8 mouse cellular contexts compared by ENCODE assay signal in the genomic region with DNA sequence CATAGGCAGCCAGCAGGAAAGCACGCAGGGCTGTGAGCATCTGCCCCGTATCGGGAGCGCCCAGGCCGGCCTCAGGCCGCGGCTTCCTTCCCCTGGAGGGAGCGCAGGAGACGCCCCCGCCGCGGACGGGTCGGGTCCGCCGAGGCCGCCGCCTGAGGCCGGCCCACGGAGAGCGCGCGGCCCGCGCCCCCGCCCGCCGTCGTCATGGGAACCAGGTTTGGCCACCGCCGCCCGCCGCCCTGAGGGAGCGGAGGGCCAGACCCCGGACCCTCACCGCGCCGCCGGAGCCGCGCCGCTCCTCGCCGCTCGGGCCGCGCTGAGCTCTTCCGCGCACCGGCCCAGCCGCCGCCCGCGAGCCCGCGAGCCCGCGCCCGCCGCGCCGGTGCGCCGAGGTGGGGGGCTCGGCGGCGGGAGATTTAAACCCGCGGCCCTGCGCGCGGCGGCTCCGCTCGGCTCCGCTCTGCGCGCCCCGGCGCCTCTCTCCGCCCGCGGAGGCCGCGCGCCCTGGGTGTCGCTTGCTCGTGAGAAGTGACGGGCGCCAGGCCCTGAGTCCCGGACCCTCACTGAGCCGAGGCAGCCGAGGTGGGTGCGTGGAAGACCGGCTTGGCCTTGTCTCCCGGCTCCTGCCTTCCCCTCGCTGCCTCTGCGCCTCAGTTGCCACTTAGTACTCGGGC. TPM values are rescaled to one million over a fixed set of nuclear protein-coding genes. Genes with fewer than 3 reads are reported as not detected.
DNase-seq lines count a peak whose midpoint lies in the region; ATAC-seq lines count a peak whose summit lies in the region.

A gene (minus strand): TSS at position 389 of the 674 bp plus-strand sequence.

- 4% methylated on average over 90 of the region's 99 CpGs for WGBS in forebrain, embryonic 10.5 days
- under 1% methylated on average over 84 of the region's 99 CpGs for WGBS in heart, embryonic 15.5 days
- under 1% methylated on average over 89 of the region's 99 CpGs for WGBS in liver, embryonic 15.5 days (ENCODE audit: insufficient replicate concordance)
- WGBS in neural tube, embryonic 12.5 days: under 1% methylated on average over 98 of the region's 99 CpGs

- peak; percentile 66 for ATAC-seq in heart, embryonic 15.5 days (replicated peaks; ENCODE audit: insufficient number of reproducible peaks, insufficient read depth, low FRiP score, low read depth)
- peak; percentile 54 for ATAC-seq in liver, embryonic 15.5 days (ENCODE audit: insufficient read depth)
- ATAC-seq in neural tube, embryonic 12.5 days (ENCODE audit: low FRiP score, low read depth): peak; percentile 92

- H3K4me2 ChIP-seq in heart, embryonic 15.5 days: peak within 1 kb of the TSS; percentile 91
- H3K4me2 ChIP-seq in liver, embryonic 15.5 days: peak within 1 kb of the TSS; percentile 82
- peak within 1 kb of the TSS; percentile 86 for H3K4me2 ChIP-seq in neural tube, embryonic 12.5 days (replicated peaks)

- peaks cover 34% of the 10 kb centered on the region for H3K27me3 ChIP-seq in forebrain, embryonic 10.5 days (ENCODE audit: poor library complexity, severe bottlenecking)
- H3K27me3 ChIP-seq in heart, embryonic 15.5 days: peaks cover 14% of the 10 kb centered on the region
- H3K27me3 ChIP-seq in liver, embryonic 15.5 days: peaks cover 40% of the 10 kb centered on the region
- peaks cover 11% of the 10 kb centered on the region for H3K27me3 ChIP-seq in neural tube, embryonic 12.5 days (replicated peaks)

- DNase-seq in CD8-positive naive resting alpha-beta T cell, adult 2 months (ENCODE audit: low read depth in 2 of 2, low spot score in 2 of 2): peak; percentile 29 to 32
- DNase-seq in brain, adult 2 months (ENCODE audit: low read depth, low spot score): peak; percentile 61
- peak; percentile 58 for DNase-seq in forebrain, embryonic 10.5 days (ENCODE audit: extremely low spot score, low spot score)
- DNase-seq in kidney, postnatal 10 days: peak; percentile 82
- peak; percentile 37 to 45 for DNase-seq in thymus, adult 18-20 months

- no peaks in the 10 kb centered on the region for H3K36me3 ChIP-seq in forebrain, embryonic 10.5 days (replicated peaks)
- H3K36me3 ChIP-seq in heart, embryonic 15.5 days: no peaks in the 10 kb centered on the region
- no peaks in the 10 kb centered on the region for H3K36me3 ChIP-seq in liver, embryonic 15.5 days (replicated peaks)
- H3K36me3 ChIP-seq in neural tube, embryonic 12.5 days: no peaks in the 10 kb centered on the region

- H3K4me1 ChIP-seq in forebrain, embryonic 10.5 days: peaks cover 8% of the 10 kb centered on the region
- H3K4me1 ChIP-seq in heart, embryonic 15.5 days (replicated peaks): peaks cover 3% of the 10 kb centered on the region
- peaks cover 9% of the 10 kb centered on the region; the same call in 1 of the 2 replicates for H3K4me1 ChIP-seq in liver, embryonic 15.5 days (replicated peaks)
- no peaks in the 10 kb centered on the region for H3K4me1 ChIP-seq in neural tube, embryonic 12.5 days

- peak within 1 kb of the TSS; percentile 76 for H3K4me3 ChIP-seq in forebrain, embryonic 10.5 days
- H3K4me3 ChIP-seq in heart, embryonic 15.5 days: peak within 1 kb of the TSS; percentile 68
- H3K4me3 ChIP-seq in liver, embryonic 15.5 days (replicated peaks): peak within 1 kb of the TSS; percentile 61
- H3K4me3 ChIP-seq in neural tube, embryonic 12.5 days: peak within 1 kb of the TSS; percentile 76

- 0 out of 2 replicates have a peak, but pooled peaks cover 4% of the 10 kb centered on the region for H3K9me3 ChIP-seq in forebrain, embryonic 10.5 days
- no peaks in the 10 kb centered on the region for H3K9me3 ChIP-seq in heart, embryonic 15.5 days (replicated peaks)
- H3K9me3 ChIP-seq in liver, embryonic 15.5 days (replicated peaks): no peaks in the 10 kb centered on the region
- no peaks in the 10 kb centered on the region for H3K9me3 ChIP-seq in neural tube, embryonic 12.5 days

- peak within 1 kb of the TSS; percentile 81 for H3K27ac ChIP-seq in forebrain, embryonic 10.5 days
- no peak within 1 kb of the TSS for H3K27ac ChIP-seq in heart, embryonic 15.5 days
- H3K27ac ChIP-seq in liver, embryonic 15.5 days (replicated peaks): no peak within 1 kb of the TSS
- peak within 1 kb of the TSS; percentile 46; the same call in 1 of the 2 replicates for H3K27ac ChIP-seq in neural tube, embryonic 12.5 days

- peak within 1 kb of the TSS; percentile 67 for H3K9ac ChIP-seq in heart, embryonic 15.5 days
- H3K9ac ChIP-seq in liver, embryonic 15.5 days: no peak within 1 kb of the TSS; the same call in 1 of the 2 replicates
- H3K9ac ChIP-seq in neural tube, embryonic 12.5 days: peak within 1 kb of the TSS; percentile 80

RNA-seq across cellular contexts. Expression of the gene that starts here (rescaled TPM):
- 0.97 and 1.3 TPM in 2 replicates for polyA plus RNA-seq in forebrain, embryonic 10.5 days (2016; fragmentation: Nextera tagmentation; extraction: Ambion mirVana)
- polyA plus RNA-seq in heart, embryonic 15.5 days (2015; fragmentation: Nextera tagmentation; extraction: Ambion mirVana): 0.20 and 0.81 TPM in 2 replicates
- 0.17 and 0.31 TPM in 2 replicates for polyA plus RNA-seq in liver, embryonic 15.5 days (2015; fragmentation: Nextera tagmentation; extraction: Ambion mirVana)
- 14.0 and 15.9 TPM in 2 replicates for polyA plus RNA-seq in neural tube, embryonic 12.5 days (2016; fragmentation: Nextera tagmentation; extraction: Ambion mirVana)

Comparison
In these comparisons a context has a peak if more than half of its experiments do, and no peak if none do; other contexts are left out.
1. Peak in ATAC-seq, H3K4me3 ChIP-seq, H3K9ac ChIP-seq and H3K4me2 ChIP-seq in heart, embryonic 15.5 days; RNA of the gene not detected or under 1 TPM.
2. Peak in ATAC-seq, H3K4me3 ChIP-seq and H3K4me2 ChIP-seq in liver, embryonic 15.5 days; RNA of the gene not detected or under 1 TPM.
3. DNase-seq: peak in every context shown above with its lines; median percentile 82 in kidney, postnatal 10 days; 61 in brain, adult 2 months; 58 in forebrain, embryonic 10.5 days; 41 in thymus, adult 18-20 months; 30 in CD8-positive naive resting alpha-beta T cell, adult 2 months.
4. H3K27ac ChIP-seq: peak in forebrain, embryonic 10.5 days (single experiment) and neural tube, embryonic 12.5 days (single experiment); none in heart, embryonic 15.5 days (single experiment) and liver, embryonic 15.5 days (single experiment).
5. Peak in every context shown above with its lines, with median percentiles within 50 percentile points of each other: H3K4me3 ChIP-seq, ATAC-seq and H3K4me2 ChIP-seq.